Mouse (Mus musculus) MEL-GATA-1-ER (cell line): ENCODE results near the gene Rnf144b.

ENCODE experiments used
- DNase-seq: peaks from one replicate; pipeline ENCODE4 v3.0.0-alpha.2; 2012; ENCODE audit warnings: low read depth; ENCODE audit errors: extremely low read depth

The Rnf144b gene

GRCm38 (mm10) chr13:47259297-47259696 is 136.8 kb downstream of the Rnf144b start:
- DNase-seq: no peak

GRCm38 (mm10) chr13:47261961-47262360 is 139.5 kb downstream of the Rnf144b start:
- peak; percentile 13 for DNase-seq

GRCm38 (mm10) chr13:47264382-47264781 is 141.9 kb downstream of the Rnf144b start:
- DNase-seq: no peak

- no peak for DNase-seq
These were observed 144.0 kb downstream of the Rnf144b start for GRCm38 (mm10) chr13:47266411-47266810.

- DNase-seq: no peak
These were observed 145.8 kb downstream of the Rnf144b start for GRCm38 (mm10) chr13:47268227-47268626.

- DNase-seq: no peak
These were observed 150.5 kb downstream of the Rnf144b start for GRCm38 (mm10) chr13:47272928-47273327.

- DNase-seq: no peak
These were observed 151.0 kb downstream of the Rnf144b start for GRCm38 (mm10) chr13:47273487-47273886.

GRCm38 (mm10) chr13:47274139-47274538 is 151.7 kb downstream of the Rnf144b start:
- DNase-seq: no peak

- no peak for DNase-seq
These were observed 154.8 kb downstream of the Rnf144b start for GRCm38 (mm10) chr13:47277000-47277823.

GRCm38 (mm10) chr13:47277824-47278290 is 155.4 kb downstream of the Rnf144b start:
- no peak for DNase-seq

GRCm38 (mm10) chr13:47282221-47282620 is 159.8 kb downstream of the Rnf144b start:
- DNase-seq: no peak

- peak; percentile 7 for DNase-seq
These were observed 166.0 kb downstream of the Rnf144b start for GRCm38 (mm10) chr13:47288449-47288848.

GRCm38 (mm10) chr13:47296465-47296864 is 174.0 kb downstream of the Rnf144b start:
- no peak for DNase-seq
